Mouse (Mus musculus): Measurements from ENCODE around the gene Pqlc3.

DNA sequence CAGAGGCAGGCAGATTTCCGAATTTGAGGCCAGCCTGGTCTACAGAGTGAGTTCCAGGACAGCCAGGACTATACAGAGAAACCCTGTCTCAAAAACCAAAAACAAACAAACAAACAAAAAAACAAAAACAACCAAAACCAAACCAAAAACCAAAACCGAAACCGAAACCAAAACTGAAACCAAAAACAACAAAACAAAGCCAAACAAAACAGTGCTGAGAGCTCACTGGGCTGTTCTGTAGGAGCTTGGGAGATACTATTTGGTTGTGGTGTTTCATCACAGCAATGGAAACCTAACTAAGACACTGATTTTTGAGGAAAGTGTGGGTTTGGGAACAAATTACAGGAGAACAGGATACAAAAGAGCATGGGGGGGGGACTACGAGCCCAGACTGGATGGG, 21.9 kb upstream of the Pqlc3 start:
- TF ChIP-seq REST (IDR thresholded peaks at IDR 0.05; ENCODE audit: insufficient read depth, insufficient read length) (no peak), POLR2A (IDR thresholded peaks at IDR 0.05; ENCODE audit: insufficient read length, low read depth) (no peak), MYOG (IDR thresholded peaks at IDR 0.05; ENCODE audit: control insufficient read depth in 1 of 3, insufficient read depth in 1 of 3, insufficient read length in 2 of 3, low read depth in 2 of 3) (no peak), MYOD1 (IDR thresholded peaks at IDR 0.05; ENCODE audit: control insufficient read depth in 1 of 3, insufficient read length in 2 of 3, low read depth in 2 of 3) (no peak), TCF12 (IDR thresholded peaks at IDR 0.05; ENCODE audit: insufficient read depth, poor library complexity, severe bottlenecking) (no peak), USF1 (IDR thresholded peaks at IDR 0.05; ENCODE audit: low read depth) (no peak), E2F4 (IDR thresholded peaks at IDR 0.05; ENCODE audit: insufficient read depth) (no peak)

Data from myocyte (in vitro differentiated cells).